Mouse (Mus musculus) forelimb bud, embryonic 11.5 days (tissue): ENCODE results near the gene Rsad1.
A peak's percentile ranks its signal among the peaks of the same experiment; 100 is the strongest.

Experiments
- DNase-seq: peaks from one replicate; pipeline ENCODE4 v3.0.0-alpha.2; 2012; ENCODE audit warnings: low read depth, low spot score

Rsad1 gene

GRCm38 (mm10) chr11:94548888-94549690 is at the start of gene Rsad1:
Rsad1 (minus strand) TSS chr11:94549255.
- DNase-seq: peak; percentile 91

GRCm38 (mm10) chr11:94598437-94599120 is 49.5 kb upstream of the Rsad1 start:
- no peak for DNase-seq

GRCm38 (mm10) chr11:94597319-94597718 is 48.3 kb upstream of the Rsad1 start:
- DNase-seq: no peak

GRCm38 (mm10) chr11:94596311-94596852 is 47.3 kb upstream of the Rsad1 start:
- no peak for DNase-seq

- DNase-seq: no peak
Measured at GRCm38 (mm10) chr11:94587511-94587910, 38.5 kb upstream of the Rsad1 start.

GRCm38 (mm10) chr11:94585091-94585490 is 36.0 kb upstream of the Rsad1 start:
- no peak for DNase-seq

- DNase-seq: no peak
Measured at GRCm38 (mm10) chr11:94580111-94580740, 31.2 kb upstream of the Rsad1 start.

- no peak for DNase-seq
Measured at GRCm38 (mm10) chr11:94576361-94576760, 27.3 kb upstream of the Rsad1 start.

GRCm38 (mm10) chr11:94575036-94575435 is 26.0 kb upstream of the Rsad1 start:
- DNase-seq: no peak

GRCm38 (mm10) chr11:94574560-94574959 is 25.5 kb upstream of the Rsad1 start:
- DNase-seq: no peak

- no peak for DNase-seq
Measured at GRCm38 (mm10) chr11:94571850-94572249, 22.8 kb upstream of the Rsad1 start.

GRCm38 (mm10) chr11:94570612-94571011 is 21.6 kb upstream of the Rsad1 start:
- no peak for DNase-seq

GRCm38 (mm10) chr11:94567326-94567725 is 18.3 kb upstream of the Rsad1 start:
- no peak for DNase-seq

- DNase-seq: no peak
Measured at GRCm38 (mm10) chr11:94566534-94566933, 17.5 kb upstream of the Rsad1 start.

GRCm38 (mm10) chr11:94565151-94565479 is 16.1 kb upstream of the Rsad1 start:
- DNase-seq: no peak

GRCm38 (mm10) chr11:94564437-94565150 is 15.5 kb upstream of the Rsad1 start, which contains the start of gene Chad:
Chad (plus strand) TSS chr11:94565047.
- DNase-seq: peak; percentile 34

GRCm38 (mm10) chr11:94563821-94564220 is 14.8 kb upstream of the Rsad1 start:
- no peak for DNase-seq

GRCm38 (mm10) chr11:94563383-94563782 is 14.3 kb upstream of the Rsad1 start:
- no peak for DNase-seq

- DNase-seq: no peak
Measured at GRCm38 (mm10) chr11:94558226-94558625, 9.2 kb upstream of the Rsad1 start.

GRCm38 (mm10) chr11:94550442-94550744 is 1.3 kb upstream of the Rsad1 start:
- no peak for DNase-seq

- no peak for DNase-seq
Measured at GRCm38 (mm10) chr11:94549691-94550441, 811 bp upstream of the Rsad1 start.
